Mouse (Mus musculus) testis, adult 2 months (tissue): Measurements from ENCODE around the gene Tldc2.

Experiments
- CTCF ChIP-seq: fragments of 200-500 bp; IDR thresholded peaks from 2 replicates; pipeline ENCODE4 v1.5.1; 2012; ENCODE audit warnings: low read depth, mild to moderate bottlenecking, inconsistent platforms, low read length, moderate library complexity; ENCODE audit not compliant: control insufficient read depth, insufficient read depth, insufficient replicate concordance
- POLR2A ChIP-seq: fragments of 200-500 bp; IDR thresholded peaks from 2 replicates; pipeline ENCODE4 v1.6.1; 2012; ENCODE audit warnings: low read depth, mild to moderate bottlenecking, inconsistent platforms, low read length, moderate library complexity; ENCODE audit not compliant: control insufficient read depth

DNA sequence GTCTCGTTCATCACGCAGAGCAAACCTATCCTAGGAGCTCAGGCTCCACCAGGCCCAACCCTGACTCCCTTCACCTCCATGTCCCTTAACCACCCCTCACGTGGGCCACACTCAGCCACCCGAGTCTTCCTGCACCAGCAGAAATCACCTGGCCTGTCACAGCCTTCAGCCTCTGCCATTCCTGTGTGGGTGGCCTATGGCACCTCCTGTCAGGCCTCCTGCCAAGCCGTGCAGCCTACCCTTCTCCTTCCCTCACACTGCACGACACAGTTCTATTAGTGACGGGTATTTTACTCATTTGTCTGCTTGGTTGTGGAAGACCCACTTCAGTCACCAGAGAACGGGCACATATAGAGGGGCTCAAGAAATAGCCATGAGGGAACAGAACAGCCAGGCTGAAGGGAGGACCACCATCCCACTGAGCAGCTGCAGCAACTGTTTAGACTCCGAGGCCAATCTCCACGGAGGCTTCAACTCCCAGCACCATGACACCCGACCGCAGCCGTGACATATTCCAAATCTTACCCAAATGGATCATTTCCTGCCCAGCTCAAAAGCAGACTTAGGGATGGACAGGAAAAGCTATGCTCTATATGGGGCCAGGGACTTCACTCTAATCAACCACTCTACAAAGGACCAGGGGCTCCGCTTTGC, 18.0 kb upstream of the Tldc2 start:
- TF ChIP-seq POLR2A = no peak
- no peak for TF ChIP-seq CTCF
